Mouse (Mus musculus) gastrocnemius, postnatal 25 days (tissue): ENCODE data around the gene Nod1. TPM values are rescaled to one million over a fixed set of nuclear protein-coding genes. Genes with fewer than 3 reads are reported as not detected.
"Not testable (repeated sequence)": the region's sequence is repeated elsewhere in the genome, so short reads cannot be mapped to it uniquely, and the experiment has no call there.

ENCODE experiments used
- DNase-seq: peaks from one replicate; pipeline ENCODE4 v3.0.0; 2022
- total RNA-seq, 2 experiments: library from RNA; stranded (reverse); gene quantifications; 1 replicate in 1 of 2; 2 replicates in 1 of 2; pipeline ENCODE4 v1.2.3; 2021

The Nod1 gene
- total RNA-seq, 2 experiments from 2014 or later = 6.6 to 7.2 TPM

- no peak for DNase-seq
These were observed 11.2 kb upstream of the Nod1 start for GRCm38 (mm10) chr6:54983526-54984050.

GRCm38 (mm10) chr6:54979426-54979825 is 7.0 kb upstream of the Nod1 start:
- no peak for DNase-seq

- DNase-seq = no peak
These were observed 3.2 kb upstream of the Nod1 start for GRCm38 (mm10) chr6:54975616-54976015.

- DNase-seq = no peak
These were observed 2.1 kb upstream of the Nod1 start for GRCm38 (mm10) chr6:54974501-54974900.

- no peak for DNase-seq
These were observed 458 bp upstream of the Nod1 start for GRCm38 (mm10) chr6:54972929-54973211.

GRCm38 (mm10) chr6:54971731-54972110 is 691 bp downstream of the Nod1 start:
- DNase-seq = peak; percentile 28

GRCm38 (mm10) chr6:54970506-54970905 is 1.9 kb downstream of the Nod1 start:
- no peak for DNase-seq

GRCm38 (mm10) chr6:54969801-54970200 is 2.6 kb downstream of the Nod1 start:
- DNase-seq = no peak

GRCm38 (mm10) chr6:54967591-54967990 is 4.8 kb downstream of the Nod1 start:
- no peak for DNase-seq

GRCm38 (mm10) chr6:54965234-54965633 is 7.2 kb downstream of the Nod1 start:
- DNase-seq = no peak

- no peak for DNase-seq
These were observed 7.7 kb downstream of the Nod1 start for GRCm38 (mm10) chr6:54964755-54965154.

GRCm38 (mm10) chr6:54963599-54963998 is 8.8 kb downstream of the Nod1 start:
- DNase-seq = no peak

- no peak for DNase-seq
These were observed 14.8 kb downstream of the Nod1 start for GRCm38 (mm10) chr6:54957655-54958054.

GRCm38 (mm10) chr6:54956425-54956824 is 16.0 kb downstream of the Nod1 start:
- DNase-seq = no peak

GRCm38 (mm10) chr6:54955949-54956348 is 16.5 kb downstream of the Nod1 start:
- no peak for DNase-seq

- no peak for DNase-seq
These were observed 17.6 kb downstream of the Nod1 start for GRCm38 (mm10) chr6:54954659-54955414.

- DNase-seq = not testable (repeated sequence)
These were observed 19.0 kb downstream of the Nod1 start for GRCm38 (mm10) chr6:54953399-54953798.

- DNase-seq = no peak
These were observed 19.9 kb downstream of the Nod1 start for GRCm38 (mm10) chr6:54952542-54952941.

GRCm38 (mm10) chr6:54948682-54949081 is 23.7 kb downstream of the Nod1 start:
- no peak for DNase-seq

GRCm38 (mm10) chr6:54946241-54946953 is 26.0 kb downstream of the Nod1 start:
- no peak for DNase-seq

GRCm38 (mm10) chr6:54944551-54944950 is 27.9 kb downstream of the Nod1 start:
- no peak for DNase-seq

GRCm38 (mm10) chr6:54943753-54944152 is 28.7 kb downstream of the Nod1 start:
- DNase-seq = no peak

GRCm38 (mm10) chr6:54943292-54943691 is 29.1 kb downstream of the Nod1 start:
- no peak for DNase-seq

- DNase-seq = no peak
These were observed 31.3 kb downstream of the Nod1 start for GRCm38 (mm10) chr6:54941149-54941548.
